Mouse (Mus musculus): ENCODE measurements around the gene Ocln. TPM values are rescaled to one million over a fixed set of nuclear protein-coding genes. Genes with fewer than 3 reads are reported as not detected.
A peak's percentile ranks its signal among the peaks of the same experiment; 100 is the strongest.

Ocln gene
- polyA plus RNA-seq, 1 experiment: 0.05 TPM

DNA sequence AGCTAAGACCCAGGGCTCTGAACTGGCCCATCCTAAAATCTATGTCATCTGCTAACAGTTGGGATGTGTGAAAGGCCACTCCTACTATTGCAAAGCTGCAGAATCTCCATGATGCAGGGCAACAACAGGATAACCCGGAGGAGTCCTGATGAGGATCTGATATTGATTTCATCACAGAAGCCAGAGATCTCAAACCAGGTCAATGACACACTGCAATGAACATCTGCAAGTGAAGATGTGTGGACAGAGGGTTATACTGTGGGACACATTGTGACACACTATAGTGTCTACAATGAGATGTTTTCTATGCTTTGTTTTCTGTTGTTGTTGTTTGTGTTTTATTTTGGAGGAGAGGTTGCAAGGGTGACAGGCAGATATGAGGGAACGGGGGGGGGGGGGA lies 28.8 kb downstream of the Ocln start:
- H3K79me2 ChIP-seq (ENCODE audit: control insufficient read depth, insufficient read depth): no peaks in the 10 kb centered on the region
- H3ac ChIP-seq (ENCODE audit: control insufficient read depth, insufficient read length): no peak overlapping the region
- no peak for TF ChIP-seq MYOD1 (IDR thresholded peaks at IDR 0.05; ENCODE audit: control insufficient read depth in 1 of 3, insufficient read length in 2 of 3, low read depth in 2 of 3)
- TF ChIP-seq TCF12 (IDR thresholded peaks at IDR 0.05; ENCODE audit: insufficient read depth, poor library complexity, severe bottlenecking): no peak
- no peak for TF ChIP-seq MYOG (IDR thresholded peaks at IDR 0.05; ENCODE audit: control insufficient read depth in 1 of 3, insufficient read depth in 1 of 3, insufficient read length in 2 of 3, low read depth in 2 of 3)
- TF ChIP-seq POLR2AphosphoS2 (IDR thresholded peaks at IDR 0.05; ENCODE audit: insufficient read length, low read depth): no peak
- no peak for TF ChIP-seq REST (IDR thresholded peaks at IDR 0.05; ENCODE audit: insufficient read depth, insufficient read length)
- TF ChIP-seq TCF3 (IDR thresholded peaks at IDR 0.05; ENCODE audit: insufficient read length, low read depth): no peak
- no peak for TF ChIP-seq POLR2A (IDR thresholded peaks at IDR 0.05; ENCODE audit: insufficient read length, low read depth)
- TF ChIP-seq USF1 (IDR thresholded peaks at IDR 0.05; ENCODE audit: low read depth): no peak
- TF ChIP-seq MAX (IDR thresholded peaks at IDR 0.05; ENCODE audit: low read depth): no peak
- TF ChIP-seq CEBPB (IDR thresholded peaks at IDR 0.05; ENCODE audit: insufficient read depth, poor library complexity, severe bottlenecking): no peak
- no peak for TF ChIP-seq E2F4 (IDR thresholded peaks at IDR 0.05; ENCODE audit: insufficient read depth)
- no peak for TF ChIP-seq SRF (IDR thresholded peaks at IDR 0.05; ENCODE audit: control insufficient read depth, insufficient read length, low read depth)
- H3K4me2 ChIP-seq (ENCODE audit: low read depth): no peak overlapping the region
- no peaks in the 10 kb centered on the region for H3K36me3 ChIP-seq (ENCODE audit: control insufficient read depth, insufficient read depth)
- H3K27me3 ChIP-seq (ENCODE audit: control insufficient read depth, insufficient read depth, insufficient read length): no peaks in the 10 kb centered on the region
- no peak overlapping the region for H3K4me3 ChIP-seq

DNA sequence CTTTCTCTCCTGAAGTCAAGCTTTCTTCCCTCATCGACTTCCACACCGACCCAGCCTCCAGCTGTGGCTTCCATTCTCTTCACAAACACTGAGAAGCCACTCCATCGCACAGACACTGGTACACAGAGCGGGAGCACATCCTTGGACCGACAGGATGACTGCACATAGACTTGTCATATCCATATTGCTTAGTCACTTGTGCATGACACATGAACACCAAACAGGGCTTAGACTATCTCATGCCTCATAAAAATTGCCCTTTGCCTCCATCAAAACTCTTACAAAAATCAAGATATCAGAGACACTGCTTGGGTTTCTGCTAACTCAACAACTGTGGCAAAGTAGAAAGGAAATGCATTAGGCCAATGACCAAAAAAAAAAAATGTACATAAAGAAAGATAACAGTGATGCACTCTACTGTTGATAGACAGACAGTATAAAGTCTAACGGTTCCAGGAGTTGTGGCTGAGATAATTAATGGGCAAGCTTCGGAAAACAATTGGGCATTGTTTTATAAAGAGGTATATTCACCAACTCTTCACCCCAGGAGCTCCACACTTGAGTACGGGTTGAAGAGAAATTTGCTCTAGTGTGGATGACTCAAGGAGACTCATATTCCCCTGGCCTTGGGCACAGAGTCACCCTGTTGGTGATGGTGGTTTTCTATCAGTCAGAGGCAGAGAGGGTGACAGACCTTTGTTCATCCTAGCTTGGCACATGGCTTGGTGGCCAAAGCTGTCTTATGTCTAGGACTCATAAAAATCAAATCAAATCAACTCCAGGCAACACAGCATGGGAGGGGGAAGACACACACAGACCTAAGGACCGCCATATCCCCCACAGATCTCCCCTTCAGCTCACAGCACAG lies 30.6 kb downstream of the Ocln start:
- H3K4me3 ChIP-seq: no peak overlapping the region
- TF ChIP-seq E2F4 (IDR thresholded peaks at IDR 0.05; ENCODE audit: insufficient read depth) (no peak), USF1 (IDR thresholded peaks at IDR 0.05; ENCODE audit: low read depth) (no peak), POLR2AphosphoS2 (IDR thresholded peaks at IDR 0.05; ENCODE audit: insufficient read length, low read depth) (no peak)
- no peaks in the 10 kb centered on the region for H3K79me2 ChIP-seq (ENCODE audit: control insufficient read depth, insufficient read depth)
- H3K27me3 ChIP-seq (ENCODE audit: control insufficient read depth, insufficient read depth, insufficient read length): no peaks in the 10 kb centered on the region
- H3K4me2 ChIP-seq (ENCODE audit: low read depth): no peak overlapping the region
- no peaks in the 10 kb centered on the region for H3K36me3 ChIP-seq (ENCODE audit: control insufficient read depth, insufficient read depth)
- H3ac ChIP-seq (ENCODE audit: control insufficient read depth, insufficient read length): no peak overlapping the region

DNA sequence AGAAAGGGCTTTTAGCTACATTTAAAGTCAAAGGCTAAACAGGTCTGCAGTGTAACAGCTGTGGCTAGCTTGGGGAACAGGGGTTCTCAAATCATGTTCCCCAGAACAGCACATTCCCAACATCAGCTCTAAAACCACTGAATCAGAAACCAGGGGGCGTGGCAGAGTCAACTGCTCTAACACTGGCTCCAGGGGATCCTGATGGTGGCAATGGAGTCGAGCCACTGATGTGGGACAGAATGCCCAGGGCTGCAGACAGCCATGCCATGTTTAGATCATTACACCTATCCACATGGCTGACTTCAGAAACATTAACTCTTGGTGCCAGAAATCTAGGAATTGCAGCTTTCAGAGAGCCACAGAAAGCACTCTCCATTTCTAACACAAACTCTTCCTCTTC lies 33.4 kb downstream of the Ocln start:
- peak in 2 of 3 experiments; percentile 25 to 31 for TF ChIP-seq MYOD1 (IDR thresholded peaks at IDR 0.05; ENCODE audit: control insufficient read depth in 1 of 3, insufficient read length in 2 of 3, low read depth in 2 of 3)
- TF ChIP-seq POLR2AphosphoS2 (IDR thresholded peaks at IDR 0.05; ENCODE audit: insufficient read length, low read depth): no peak
- no peaks in the 10 kb centered on the region for H3K79me2 ChIP-seq (ENCODE audit: control insufficient read depth, insufficient read depth)

GRCm38 (mm10) chr13:100518191-100518590 lies 34.3 kb downstream of the Ocln start:
- Histone ChIP-seq H3K36me3 (ENCODE audit: control insufficient read depth, insufficient read depth) (no peaks in the 10 kb centered on the region), H3K79me2 (ENCODE audit: control insufficient read depth, insufficient read depth) (no peaks in the 10 kb centered on the region), H3ac (ENCODE audit: control insufficient read depth, insufficient read length) (no peak overlapping the region), H3K4me3 (no peak overlapping the region), H3K4me2 (ENCODE audit: low read depth) (no peak overlapping the region), H3K27me3 (ENCODE audit: control insufficient read depth, insufficient read depth, insufficient read length) (no peaks in the 10 kb centered on the region)
- TF ChIP-seq MYOG (IDR thresholded peaks at IDR 0.05; ENCODE audit: control insufficient read depth in 1 of 3, insufficient read depth in 1 of 3, insufficient read length in 2 of 3, low read depth in 2 of 3): no peak
- no peak for TF ChIP-seq TCF3 (IDR thresholded peaks at IDR 0.05; ENCODE audit: insufficient read length, low read depth)
- no peak for TF ChIP-seq REST (IDR thresholded peaks at IDR 0.05; ENCODE audit: insufficient read depth, insufficient read length)
- TF ChIP-seq MAX (IDR thresholded peaks at IDR 0.05; ENCODE audit: low read depth): no peak
- TF ChIP-seq SRF (IDR thresholded peaks at IDR 0.05; ENCODE audit: control insufficient read depth, insufficient read length, low read depth): no peak
- no peak for TF ChIP-seq POLR2AphosphoS2 (IDR thresholded peaks at IDR 0.05; ENCODE audit: insufficient read length, low read depth)
- no peak for TF ChIP-seq TCF12 (IDR thresholded peaks at IDR 0.05; ENCODE audit: insufficient read depth, poor library complexity, severe bottlenecking)
- no peak for TF ChIP-seq MYOD1 (IDR thresholded peaks at IDR 0.05; ENCODE audit: control insufficient read depth in 1 of 3, insufficient read length in 2 of 3, low read depth in 2 of 3)

More for the DNA sequence above, 33.4 kb downstream of the Ocln start:
- no peak overlapping the region for H3ac ChIP-seq (ENCODE audit: control insufficient read depth, insufficient read length)
- no peak overlapping the region for H3K4me3 ChIP-seq
- no peaks in the 10 kb centered on the region for H3K36me3 ChIP-seq (ENCODE audit: control insufficient read depth, insufficient read depth)
- no peaks in the 10 kb centered on the region for H3K27me3 ChIP-seq (ENCODE audit: control insufficient read depth, insufficient read depth, insufficient read length)
- H3K4me2 ChIP-seq (ENCODE audit: low read depth): no peak overlapping the region

DNA sequence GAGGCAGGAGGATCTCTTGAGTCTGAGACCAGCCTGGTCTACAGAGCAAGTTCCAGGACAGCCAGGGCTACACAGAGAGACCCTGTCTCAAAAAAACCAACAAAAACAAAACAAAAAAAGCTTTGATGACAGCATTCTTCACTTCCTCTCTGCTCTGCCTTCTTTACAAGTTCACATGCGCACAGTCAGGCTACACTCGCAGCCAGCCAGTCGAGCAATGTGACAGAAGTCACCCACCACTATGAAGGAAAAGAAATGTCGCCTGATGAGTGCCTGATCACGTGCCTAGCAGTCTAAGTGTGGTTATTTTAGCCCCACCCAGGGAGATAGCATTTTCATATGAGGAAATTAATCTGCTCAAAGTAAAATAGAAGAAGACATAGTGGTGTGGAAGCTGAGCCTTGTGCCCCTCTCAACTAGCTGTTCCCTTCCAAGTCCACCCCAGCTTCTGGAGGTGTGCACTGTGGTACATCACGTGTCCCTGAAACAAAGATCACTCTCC lies 34.8 kb downstream of the Ocln start:
- no peaks in the 10 kb centered on the region for H3K27me3 ChIP-seq (ENCODE audit: control insufficient read depth, insufficient read depth, insufficient read length)
- H3K36me3 ChIP-seq (ENCODE audit: control insufficient read depth, insufficient read depth): no peaks in the 10 kb centered on the region

More for the DNA sequence above, 34.8 kb downstream of the Ocln start:
- Histone ChIP-seq H3ac (ENCODE audit: control insufficient read depth, insufficient read length) (no peak overlapping the region), H3K79me2 (ENCODE audit: control insufficient read depth, insufficient read depth) (no peaks in the 10 kb centered on the region), H3K4me3 (no peak overlapping the region), H3K4me2 (ENCODE audit: low read depth) (no peak overlapping the region)
- TF ChIP-seq TCF3 (IDR thresholded peaks at IDR 0.05; ENCODE audit: insufficient read length, low read depth) (no peak), POLR2AphosphoS2 (IDR thresholded peaks at IDR 0.05; ENCODE audit: insufficient read length, low read depth) (no peak), POLR2A (IDR thresholded peaks at IDR 0.05; ENCODE audit: insufficient read length, low read depth) (no peak), TCF12 (IDR thresholded peaks at IDR 0.05; ENCODE audit: insufficient read depth, poor library complexity, severe bottlenecking) (no peak), SRF (IDR thresholded peaks at IDR 0.05; ENCODE audit: control insufficient read depth, insufficient read length, low read depth) (no peak), USF1 (IDR thresholded peaks at IDR 0.05; ENCODE audit: low read depth) (no peak), CEBPB (IDR thresholded peaks at IDR 0.05; ENCODE audit: insufficient read depth, poor library complexity, severe bottlenecking) (no peak), MYOG (IDR thresholded peaks at IDR 0.05; ENCODE audit: control insufficient read depth in 1 of 3, insufficient read depth in 1 of 3, insufficient read length in 2 of 3, low read depth in 2 of 3) (no peak), REST (IDR thresholded peaks at IDR 0.05; ENCODE audit: insufficient read depth, insufficient read length) (no peak), E2F4 (IDR thresholded peaks at IDR 0.05; ENCODE audit: insufficient read depth) (no peak), MAX (IDR thresholded peaks at IDR 0.05; ENCODE audit: low read depth) (no peak), MYOD1 (IDR thresholded peaks at IDR 0.05; ENCODE audit: control insufficient read depth in 1 of 3, insufficient read length in 2 of 3, low read depth in 2 of 3) (no peak)

Measured in myocyte (in vitro differentiated cells).